ENCODE assay signal across 21 mouse cellular contexts in genomic region chr1:64101331-64101730, GRCm38 (mm10). TPM values are rescaled to one million over a fixed set of nuclear protein-coding genes. Genes with fewer than 3 reads are reported as not detected.
DNase-seq lines count a peak whose midpoint lies in the region; ATAC-seq and TF ChIP-seq lines count a peak whose summit lies in the region.
"Had no signal": no experiment of that assay in that cellular context is flagged by ENCODE, and none has a peak within 500 bp of the region (broad histone marks: within the 10 kb centered on the region; RNA-seq: fewer than 3 reads in every experiment).

No protein-coding gene starts in this region.

- no peak for TF ChIP-seq POLR2A in embryonic fibroblast, embryonic 13.5 days (IDR thresholded peaks at IDR 0.05; ENCODE audit: low read depth, low read length)

- WGBS in liver, postnatal 0 days (ENCODE audit: insufficient replicate concordance), result 36% methylated on average over 3 of the region's 3 CpGs
- WGBS in hindbrain, embryonic 13.5 days, result 74% methylated on average over 3 of the region's 3 CpGs

- DNase-seq in liver, result peak; percentile 18
- DNase-seq in liver, postnatal 0 days, result no peak
- no peak for DNase-seq in layer of hippocampus, adult 2 months (ENCODE audit: low spot score in 2 of 2)
- no peak for DNase-seq in frontal cortex, postnatal 10 days (ENCODE audit: low spot score in 2 of 2)
- DNase-seq: adrenal gland, postnatal 36 days; cerebellum, adult 11 months; cerebellum, adult 9-11 months; heart, postnatal 14 days; kidney, adult 2 months; left cerebral cortex, postnatal 4 days; liver, embryonic 13.5 days; lung, postnatal 4 days; right cerebral cortex, postnatal 14 days had no signal

- TF ChIP-seq EP300 in liver, postnatal 0 days (IDR thresholded peaks at IDR 0.05; ENCODE audit: low read depth), result no peak

- H3K4me3 ChIP-seq in liver, postnatal 0 days (ENCODE audit: low read depth, low read length), result no peak overlapping the region
- H3K4me3 ChIP-seq in embryonic fibroblast, embryonic 13.5 days (ENCODE audit: insufficient read depth, low read length), result no peak overlapping the region
- H3K4me3 ChIP-seq in layer of hippocampus, adult 2 months, result no peak overlapping the region
- H3K4me3 ChIP-seq in hindbrain, embryonic 13.5 days, result no peak overlapping the region
- H3K4me3 ChIP-seq: heart, embryonic 12.5 days; liver, embryonic 13.5 days; neural tube, embryonic 12.5 days had no signal

- no peaks in the 10 kb centered on the region for H3K36me3 ChIP-seq in liver, postnatal 0 days (replicated peaks; ENCODE audit: insufficient read depth, low read length)
- H3K36me3 ChIP-seq in hindbrain, embryonic 13.5 days, result peaks cover 21% of the 10 kb centered on the region
- H3K36me3 ChIP-seq: liver, embryonic 13.5 days; neural tube, embryonic 12.5 days had no signal

- no peaks in the 10 kb centered on the region for H3K9me3 ChIP-seq in liver, postnatal 0 days (ENCODE audit: low read length)
- H3K9me3 ChIP-seq in hindbrain, embryonic 13.5 days, result no peaks in the 10 kb centered on the region
- H3K9me3 ChIP-seq: heart, embryonic 12.5 days; liver, embryonic 13.5 days; neural tube, embryonic 12.5 days had no signal

- H3K9ac ChIP-seq in liver, postnatal 0 days (replicated peaks), result no peak overlapping the region
- no peak overlapping the region for H3K9ac ChIP-seq in hindbrain, embryonic 13.5 days
- H3K9ac ChIP-seq: heart, embryonic 12.5 days; hindbrain, embryonic 14.5 days; liver, embryonic 13.5 days; neural tube, embryonic 12.5 days had no signal

- no peak for TF ChIP-seq CTCF in liver, postnatal 0 days (IDR thresholded peaks at IDR 0.05; ENCODE audit: low read depth)
- TF ChIP-seq CTCF in embryonic fibroblast, embryonic 13.5 days (IDR thresholded peaks at IDR 0.05; ENCODE audit: borderline replicate concordance, insufficient read depth, low read length), result no peak
- TF ChIP-seq CTCF in layer of hippocampus, adult 2 months (conservative IDR thresholded peaks at IDR 0.05), result no peak

- no peak for ATAC-seq in liver, postnatal 0 days
- 0 out of 2 replicates have a peak, but pooled peaks have one; percentile 26 for ATAC-seq in megakaryocyte, adult 5-6 weeks (ENCODE audit: poor library complexity, severe bottlenecking)
- no peak for ATAC-seq in hindbrain, embryonic 13.5 days (ENCODE audit: low FRiP score)

- H3K4me1 ChIP-seq in liver, postnatal 0 days (ENCODE audit: insufficient read depth), result peaks cover 42% of the 10 kb centered on the region
- peaks cover 17% of the 10 kb centered on the region for H3K4me1 ChIP-seq in embryonic fibroblast, embryonic 13.5 days (ENCODE audit: control insufficient read depth, insufficient read depth, low read length)
- H3K4me1 ChIP-seq in hindbrain, embryonic 13.5 days (replicated peaks), result peaks cover 56% of the 10 kb centered on the region

- no peak overlapping the region for H3K4me2 ChIP-seq in liver, postnatal 0 days (ENCODE audit: low read depth, low read length)
- H3K4me2 ChIP-seq in hindbrain, embryonic 13.5 days, result no peak overlapping the region
- H3K4me2 ChIP-seq: heart, embryonic 12.5 days; hindbrain, embryonic 14.5 days; liver, embryonic 13.5 days; midbrain, embryonic 11.5 days; neural tube, embryonic 12.5 days had no signal

- no peak overlapping the region for H3K27ac ChIP-seq in liver, postnatal 0 days (ENCODE audit: low read depth)
- H3K27ac ChIP-seq in embryonic fibroblast, embryonic 13.5 days (ENCODE audit: insufficient read depth, low read length), result peak overlapping the region; percentile 39; the same call in 1 of the 2 replicates
- no peak overlapping the region for H3K27ac ChIP-seq in layer of hippocampus, adult 2 months
- no peak overlapping the region for H3K27ac ChIP-seq in hindbrain, embryonic 13.5 days
- H3K27ac ChIP-seq: hindbrain, embryonic 14.5 days; kidney, postnatal 0 days; liver, embryonic 13.5 days; neural tube, embryonic 12.5 days had no signal

- H3K27me3 ChIP-seq in liver, postnatal 0 days (ENCODE audit: insufficient read depth, low read length), result no peaks in the 10 kb centered on the region
- H3K27me3 ChIP-seq in hindbrain, embryonic 13.5 days, result no peaks in the 10 kb centered on the region
- H3K27me3 ChIP-seq: heart, embryonic 12.5 days; liver, embryonic 13.5 days; neural tube, embryonic 12.5 days had no signal

RNA-seq across cellular contexts. Expression of gene Klf7, which starts 20.8 kb away (rescaled TPM):
- 4.8 and 5.4 TPM in 2 replicates for polyA plus RNA-seq in liver, postnatal 0 days (2015; fragmentation: Nextera tagmentation; extraction: Ambion mirVana)
- 34.3 and 44.7 TPM in 2 replicates for polyA plus RNA-seq in embryonic fibroblast, embryonic 13.5 days (2011; ENCODE audit: insufficient read length, low read depth, missing spikeins)
- 11.9 and 13.6 TPM in 2 replicates for total RNA-seq in megakaryocyte, adult 5-6 weeks (2015)
- total RNA-seq in megakaryocyte, adult 5-6 weeks (2017), result 8.3 and 13.0 TPM in 2 replicates
- total RNA-seq in layer of hippocampus, adult 2 months (2021), result 10 to 100 TPM; 30.1 to 31.9 TPM
- polyA plus RNA-seq in hindbrain, embryonic 13.5 days (2015; fragmentation: Nextera tagmentation; extraction: Ambion mirVana), result 93.3 and 100 TPM in 2 replicates
